Comparison of ENCODE assay signal across 16 mouse cellular contexts in the genomic region with DNA sequence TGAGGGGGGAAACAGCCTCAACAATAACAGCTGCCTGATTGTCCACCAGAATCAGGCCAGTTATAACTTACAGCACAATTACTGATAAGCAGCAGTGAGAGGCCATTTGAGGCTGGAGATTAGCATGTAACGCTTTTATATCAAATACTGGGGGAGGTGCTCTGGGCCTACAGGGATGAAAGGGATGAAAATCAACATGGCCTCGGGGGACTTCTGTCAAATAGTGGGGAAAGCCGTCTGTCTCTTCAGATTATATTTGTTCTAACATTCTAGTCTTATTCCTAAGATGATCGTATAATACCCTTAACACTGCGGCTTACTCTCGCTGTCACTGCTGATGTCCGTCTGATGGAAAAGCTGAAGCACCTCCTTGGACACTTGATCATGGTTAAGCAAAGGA.
"Had no signal": no experiment of that assay in that cellular context is flagged by ENCODE, and none has a peak within 500 bp of the region (broad histone marks: within the 10 kb centered on the region; RNA-seq: fewer than 3 reads in every experiment).

No protein-coding gene starts in this region.

- H3K4me2 ChIP-seq: limb, embryonic 12.5 days; liver, embryonic 13.5 days; lung, embryonic 15.5 days; neural tube, embryonic 13.5 days had no signal

- H3K36me3 ChIP-seq: limb, embryonic 12.5 days; liver, embryonic 13.5 days; lung, embryonic 15.5 days; neural tube, embryonic 13.5 days had no signal

- DNase-seq: kidney, adult 18-20 months; kidney, postnatal 10 days; kidney, postnatal 4 days; liver; liver, embryonic 13.5 days; liver, postnatal 0 days; lung, postnatal 14 days; right cerebral cortex, adult 18-20 months; right cerebral cortex, postnatal 25 days; thymus, postnatal 4 days had no signal

- H3K27me3 ChIP-seq: limb, embryonic 12.5 days; liver, embryonic 13.5 days; lung, embryonic 15.5 days; megakaryocyte, embryonic 14.5 days; neural tube, embryonic 13.5 days had no signal

- H3K4me3 ChIP-seq: layer of hippocampus, adult 2 months; limb, embryonic 12.5 days; liver, embryonic 13.5 days; lung, embryonic 15.5 days; megakaryocyte, embryonic 14.5 days; neural tube, embryonic 13.5 days had no signal

- H3K4me1 ChIP-seq: liver, embryonic 13.5 days; megakaryocyte, embryonic 14.5 days; neural tube, embryonic 13.5 days had no signal

- H3K27ac ChIP-seq: layer of hippocampus, adult 2 months; limb, embryonic 12.5 days; liver, embryonic 13.5 days; lung, embryonic 15.5 days; macrophage; neural tube, embryonic 13.5 days had no signal

- H3K9ac ChIP-seq: limb, embryonic 12.5 days; liver, embryonic 13.5 days; liver, postnatal 0 days; lung, embryonic 15.5 days; neural tube, embryonic 13.5 days had no signal

- ATAC-seq: liver, postnatal 0 days had no signal
